Mouse (Mus musculus): ENCODE results near the gene Fcgr2b.

GRCm38 (mm10) chr1:170961101-170961500 is 15.2 kb downstream of the Fcgr2b start:
- TF ChIP-seq CTCF (IDR thresholded peaks at IDR 0.05 in 2 of 3, conservative IDR thresholded peaks at IDR 0.05 in 1 of 3; ENCODE audit: control insufficient read depth in 1 of 3, insufficient read depth in 1 of 3, low read depth in 2 of 3, low read length in 3 of 3, poor library complexity in 1 of 3, severe bottlenecking in 1 of 3): no peak
- TF ChIP-seq ZC3H11A (IDR thresholded peaks at IDR 0.05; ENCODE audit: low read depth, low read length): no peak
- TF ChIP-seq EP300 (IDR thresholded peaks at IDR 0.05; ENCODE audit: low read depth in 1 of 2, low read length in 2 of 2): no peak
- no peak for TF ChIP-seq POLR2A (IDR thresholded peaks at IDR 0.05; ENCODE audit: control insufficient read depth in 1 of 2, insufficient read depth in 1 of 2, low read depth in 1 of 2, low read length in 2 of 2, poor library complexity in 1 of 2)
- TF ChIP-seq RCOR1 (IDR thresholded peaks at IDR 0.05; ENCODE audit: low read depth, low read length): no peak
- no peak for TF ChIP-seq TAL1 (IDR thresholded peaks at IDR 0.05; ENCODE audit: low read length)
- TF ChIP-seq SMC3 (IDR thresholded peaks at IDR 0.05; ENCODE audit: low read depth, low read length): no peak
- no peak for TF ChIP-seq SIN3A (IDR thresholded peaks at IDR 0.05; ENCODE audit: low read length)
- no peak for TF ChIP-seq NRF1 (IDR thresholded peaks at IDR 0.05; ENCODE audit: insufficient read depth, low read depth, low read length, poor library complexity, severe bottlenecking)
- no peak for TF ChIP-seq USF2 (IDR thresholded peaks at IDR 0.05; ENCODE audit: borderline replicate concordance in 1 of 2, insufficient read depth in 1 of 2, low read depth in 1 of 2, low read length in 2 of 2)
- TF ChIP-seq E2F4 (IDR thresholded peaks at IDR 0.05; ENCODE audit: borderline replicate concordance, low read depth, low read length): no peak
- TF ChIP-seq GATA1 (IDR thresholded peaks at IDR 0.05; ENCODE audit: low read depth, low read length): no peak
- no peak for TF ChIP-seq ZMIZ1 (IDR thresholded peaks at IDR 0.05; ENCODE audit: low read depth, low read length)
- TF ChIP-seq CHD2 (IDR thresholded peaks at IDR 0.05; ENCODE audit: low read length): no peak

Measured in MEL (cell line).